Mouse (Mus musculus) lung, adult 2 months (tissue): ENCODE data around the gene Treml4. TPM values are rescaled to one million over a fixed set of nuclear protein-coding genes. Genes with fewer than 3 reads are reported as not detected.

Experiments used
- DNase-seq: peaks from one replicate; pipeline ENCODE4 v3.0.0; 2022
- H3K4me1 ChIP-seq: fragments of 200-500 bp; 2 replicates; pipeline ENCODE4 v1.6.1; 2011; ENCODE audit warnings: low read length; ENCODE audit not compliant: control insufficient read depth, insufficient read depth
- H3K4me3 ChIP-seq: fragments of 200-500 bp; replicated peaks from 2 replicates; pipeline ENCODE3; 2011; ENCODE audit warnings: low read depth, mild to moderate bottlenecking, control low read depth, low read length; ENCODE audit errors: extremely low read depth
- CTCF ChIP-seq: fragments of 200-500 bp; IDR thresholded peaks from 2 replicates; pipeline ENCODE4 v1.5.1; 2011; ENCODE audit warnings: mild to moderate bottlenecking, low read length, control low read depth; ENCODE audit not compliant: insufficient read depth
- POLR2A ChIP-seq: fragments of 200-500 bp; IDR thresholded peaks from 2 replicates; pipeline ENCODE4 v1.6.1; 2011; ENCODE audit warnings: low read depth, mild to moderate bottlenecking, control low read depth, low read length, borderline replicate concordance; ENCODE audit errors: extremely low read depth
- WGBS: fragments of 180-500 bp; shearing (Covaris S2); methylation state at CpG from one replicate; pipeline ENCODE4 v1.1.7; 2018; 5-methylcytosine and 5-hydroxymethylcytosine counted together
- polyA plus RNA-seq: library from polyadenylated mRNA; depleted of rRNA; stranded (reverse); fragments of >200 nt; gene quantifications from 2 replicates; pipeline ENCODE4 v1.2.3, GENCODE M21; 2012

Gene Treml4
- polyA plus RNA-seq, 1 experiment: 11.7 TPM

- 68% methylated on average over 11 of the region's 11 CpGs for WGBS
- no peak overlapping the region for H3K4me3 ChIP-seq
- DNase-seq: no peak
- H3K4me1 ChIP-seq: no peaks in the 10 kb centered on the region
- TF ChIP-seq POLR2A (no peak), CTCF (no peak)
Observed at GRCm38 (mm10) chr17:48249501-48249900, 14.6 kb upstream of the Treml4 start.

- Histone ChIP-seq H3K4me3 (no peak overlapping the region), H3K4me1 (no peaks in the 10 kb centered on the region)
- DNase-seq: no peak
- WGBS: 82% methylated on average over 7 of the region's 7 CpGs
- no peak for TF ChIP-seq POLR2A
- no peak for TF ChIP-seq CTCF
Observed at GRCm38 (mm10) chr17:48250631-48251030, 13.5 kb upstream of the Treml4 start.

- DNase-seq: no peak
- Histone ChIP-seq H3K4me3 (no peak overlapping the region), H3K4me1 (no peaks in the 10 kb centered on the region)
- TF ChIP-seq POLR2A (no peak), CTCF (no peak)
Observed at GRCm38 (mm10) chr17:48256575-48256974, 7.5 kb upstream of the Treml4 start.

- Histone ChIP-seq H3K4me1 (no peaks in the 10 kb centered on the region), H3K4me3 (no peak overlapping the region)
- no peak for DNase-seq
- WGBS: 61% methylated on average over 2 of the region's 2 CpGs
- TF ChIP-seq CTCF (no peak), POLR2A (no peak)
Observed at GRCm38 (mm10) chr17:48261868-48262267, 2.2 kb upstream of the Treml4 start.

- no peak overlapping the region for H3K4me3 ChIP-seq
- WGBS: 87% methylated on average over 7 of the region's 7 CpGs
- no peaks in the 10 kb centered on the region for H3K4me1 ChIP-seq
- no peak for DNase-seq
- no peak for TF ChIP-seq CTCF
- no peak for TF ChIP-seq POLR2A
Observed at GRCm38 (mm10) chr17:48264662-48265061, 567 bp downstream of the Treml4 start.

- WGBS: 29% methylated on average over 2 of the region's 2 CpGs
- H3K4me3 ChIP-seq: no peak overlapping the region
- TF ChIP-seq CTCF (no peak), POLR2A (no peak)
- no peak for DNase-seq
- H3K4me1 ChIP-seq: no peaks in the 10 kb centered on the region
Observed at GRCm38 (mm10) chr17:48266138-48266537, 2.0 kb downstream of the Treml4 start.

GRCm38 (mm10) chr17:48266610-48267304 is 2.7 kb downstream of the Treml4 start:
- H3K4me3 ChIP-seq: no peak overlapping the region
- no peaks in the 10 kb centered on the region for H3K4me1 ChIP-seq
- 43% methylated on average over 2 of the region's 2 CpGs for WGBS
- no peak for TF ChIP-seq CTCF
- TF ChIP-seq POLR2A: no peak
- no peak for DNase-seq

- no peak for DNase-seq
- no peak for TF ChIP-seq POLR2A
- no peak for TF ChIP-seq CTCF
- no peak overlapping the region for H3K4me3 ChIP-seq
- 79% methylated on average over 1 of the region's 1 CpGs for whole genome bisulfite sequencing
- H3K4me1 ChIP-seq: no peaks in the 10 kb centered on the region
Observed at GRCm38 (mm10) chr17:48267591-48267990, 3.5 kb downstream of the Treml4 start.

- DNase-seq: no peak
- no peak overlapping the region for H3K4me3 ChIP-seq
- no peaks in the 10 kb centered on the region for H3K4me1 ChIP-seq
- TF ChIP-seq CTCF (no peak), POLR2A (no peak)
Observed at GRCm38 (mm10) chr17:48268276-48268675, 4.2 kb downstream of the Treml4 start.

- Histone ChIP-seq H3K4me3 (no peak overlapping the region), H3K4me1 (no peaks in the 10 kb centered on the region)
- 65% methylated on average over 4 of the region's 4 CpGs for WGBS
- no peak for TF ChIP-seq POLR2A
- TF ChIP-seq CTCF: no peak
- DNase-seq: no peak
Observed at GRCm38 (mm10) chr17:48269833-48270232, 5.7 kb downstream of the Treml4 start.

- DNase-seq: no peak
- TF ChIP-seq POLR2A: no peak
- no peak for TF ChIP-seq CTCF
- no peak overlapping the region for H3K4me3 ChIP-seq
- H3K4me1 ChIP-seq: no peaks in the 10 kb centered on the region
- 51% methylated on average over 5 of the region's 5 CpGs for WGBS
Observed at GRCm38 (mm10) chr17:48272158-48272557, 8.1 kb downstream of the Treml4 start.
